Mouse (Mus musculus) right cerebral cortex, postnatal 25 days (tissue): ENCODE measurements around the gene 3830406C13Rik.
"Not testable (repeated sequence)": the region's sequence is repeated elsewhere in the genome, so short reads cannot be mapped to it uniquely, and the experiment has no call there.

Experiments used
- DNase-seq: peaks from one replicate; pipeline ENCODE4 v3.0.0; 2022

3830406C13Rik gene

GRCm38 (mm10) chr14:12284141-12284912, at the start of gene 3830406C13Rik:
Gene 3830406C13Rik (plus strand): TSS chr14:12284173.
- peak; percentile 88 for DNase-seq

GRCm38 (mm10) chr14:12243726-12244125, 40.2 kb upstream of the 3830406C13Rik start:
- DNase-seq, result no peak

GRCm38 (mm10) chr14:12276031-12276430, 7.9 kb upstream of the 3830406C13Rik start:
- no peak for DNase-seq

- no peak for DNase-seq
Measured at GRCm38 (mm10) chr14:12283641-12284040, 332 bp upstream of the 3830406C13Rik start, which contains the start of gene Gm49355. Gene Gm49355 (plus strand): TSS chr14:12283976.

- DNase-seq, result not testable (repeated sequence)
Measured at GRCm38 (mm10) chr14:12289747-12290146, 5.8 kb downstream of the 3830406C13Rik start.

- DNase-seq, result peak; percentile 79
Measured at GRCm38 (mm10) chr14:12296391-12296790, 12.4 kb downstream of the 3830406C13Rik start.

- no peak for DNase-seq
Measured at GRCm38 (mm10) chr14:12299171-12299570, 15.2 kb downstream of the 3830406C13Rik start.

- DNase-seq, result no peak
Measured at GRCm38 (mm10) chr14:12299654-12300053, 15.7 kb downstream of the 3830406C13Rik start.

GRCm38 (mm10) chr14:12300275-12300674, 16.3 kb downstream of the 3830406C13Rik start:
- no peak for DNase-seq

GRCm38 (mm10) chr14:12300677-12301076, 16.7 kb downstream of the 3830406C13Rik start:
- no peak for DNase-seq

- DNase-seq, result no peak
Measured at GRCm38 (mm10) chr14:12303106-12303505, 19.1 kb downstream of the 3830406C13Rik start.

- DNase-seq, result no peak
Measured at GRCm38 (mm10) chr14:12333622-12334021, 49.6 kb downstream of the 3830406C13Rik start.

GRCm38 (mm10) chr14:12334925-12335324, 51.0 kb downstream of the 3830406C13Rik start:
- DNase-seq, result no peak

GRCm38 (mm10) chr14:12337421-12337997, 53.5 kb downstream of the 3830406C13Rik start:
- DNase-seq, result no peak

- DNase-seq, result no peak
Measured at GRCm38 (mm10) chr14:12337998-12338809, 54.2 kb downstream of the 3830406C13Rik start.

GRCm38 (mm10) chr14:12338811-12339565, 55.0 kb downstream of the 3830406C13Rik start:
- no peak for DNase-seq

GRCm38 (mm10) chr14:12340238-12341074, 56.5 kb downstream of the 3830406C13Rik start:
- no peak for DNase-seq

- no peak for DNase-seq
Measured at GRCm38 (mm10) chr14:12341075-12341788, 57.3 kb downstream of the 3830406C13Rik start.

- no peak for DNase-seq
Measured at GRCm38 (mm10) chr14:12341789-12342457, 58.0 kb downstream of the 3830406C13Rik start.

GRCm38 (mm10) chr14:12342458-12343131, 58.6 kb downstream of the 3830406C13Rik start:
- no peak for DNase-seq
